8 mouse cellular contexts compared by ENCODE assay signal in the genomic region with DNA sequence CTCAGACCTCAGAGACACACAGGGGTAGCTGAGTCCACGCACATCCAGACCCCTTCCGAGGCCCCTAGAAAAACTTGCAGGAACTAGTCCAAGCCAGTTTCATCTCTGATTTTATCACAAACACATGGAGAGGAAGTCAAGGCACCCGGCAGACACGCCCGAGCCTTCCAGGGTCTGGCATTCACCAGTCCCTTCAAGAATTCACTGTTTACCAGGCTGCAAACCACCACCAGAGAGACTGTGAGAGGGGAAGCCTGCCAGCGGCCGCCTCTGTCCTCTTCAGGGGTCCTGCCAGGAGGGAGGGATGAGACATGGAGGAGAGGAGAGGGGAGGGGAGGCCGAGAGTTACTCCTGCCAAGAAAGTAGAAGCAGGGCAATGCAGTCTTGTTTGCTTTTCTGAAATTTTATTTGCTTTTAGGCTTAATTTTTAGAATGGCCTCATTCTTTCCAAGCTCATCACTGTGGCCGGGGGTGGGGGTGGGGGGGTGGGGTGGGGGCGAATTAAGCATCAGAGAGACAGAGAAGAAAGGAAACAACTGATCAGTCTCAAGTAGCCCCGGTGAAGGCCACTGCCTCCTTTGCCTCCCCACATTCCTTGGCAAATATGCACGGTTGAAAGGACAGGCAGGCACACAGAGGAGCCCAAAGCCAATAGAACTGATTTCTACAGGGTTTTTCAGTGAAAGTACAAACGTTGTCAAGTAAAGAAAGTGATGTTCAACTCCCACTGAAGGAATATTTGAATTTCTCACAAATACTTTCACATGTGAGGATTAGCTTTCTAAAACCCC. TPM values are rescaled to one million over a fixed set of nuclear protein-coding genes. Genes with fewer than 3 reads are reported as not detected.
A peak's percentile ranks its signal among the peaks of the same experiment; 100 is the strongest.
DNase-seq lines count a peak whose midpoint lies in the region; ATAC-seq lines count a peak whose summit lies in the region.

No protein-coding gene starts in this region.

- no peaks in the 10 kb centered on the region for H3K36me3 ChIP-seq in embryonic facial prominence, embryonic 12.5 days
- no peaks in the 10 kb centered on the region for H3K36me3 ChIP-seq in liver, embryonic 12.5 days
- H3K36me3 ChIP-seq in neural tube, embryonic 14.5 days (ENCODE audit: control insufficient read depth, insufficient read depth, low read length) = no peaks in the 10 kb centered on the region

- DNase-seq in thymus, postnatal 4 days = peak; percentile 27
- no peak for DNase-seq in thymus, postnatal 25 days
- DNase-seq in heart, postnatal 4 days = peak; percentile 49
- DNase-seq in left cerebral cortex, postnatal 14 days (ENCODE audit: low spot score in 2 of 2) = no peak

- H3K4me3 ChIP-seq in embryonic facial prominence, embryonic 12.5 days = peak overlapping the region; percentile 4; the same call in 1 of the 2 replicates
- no peak overlapping the region for H3K4me3 ChIP-seq in liver, embryonic 12.5 days
- H3K4me3 ChIP-seq in neural tube, embryonic 14.5 days (ENCODE audit: low read depth, low read length) = no peak overlapping the region

- ATAC-seq in embryonic facial prominence, embryonic 12.5 days (ENCODE audit: insufficient number of reproducible peaks, insufficient read depth, low FRiP score, low TSS enrichment) = peak; percentile 79
- peak; percentile 57 for ATAC-seq in liver, embryonic 12.5 days
- ATAC-seq in neural tube, embryonic 14.5 days (ENCODE audit: low read depth) = peak; percentile 80
- ATAC-seq in megakaryocyte, adult 5-6 weeks (ENCODE audit: poor library complexity, severe bottlenecking) = no peak; the same call in 1 of the 2 replicates

- no peak overlapping the region for H3K9ac ChIP-seq in embryonic facial prominence, embryonic 12.5 days
- H3K9ac ChIP-seq in liver, embryonic 12.5 days = peak overlapping the region; percentile 28; the same call in 1 of the 2 replicates
- 0 out of 2 replicates have a peak overlapping the region, but pooled peaks have one; percentile 2 for H3K9ac ChIP-seq in neural tube, embryonic 14.5 days (replicated peaks; ENCODE audit: low read depth, low read length)

- intact Hi-C loops in left cerebral cortex, postnatal 14 days (cut with DNase I) = no loop called here

- peak overlapping the region; percentile 94 for H3K27ac ChIP-seq in embryonic facial prominence, embryonic 12.5 days
- peak overlapping the region; percentile 41 for H3K27ac ChIP-seq in liver, embryonic 12.5 days
- H3K27ac ChIP-seq in neural tube, embryonic 14.5 days (ENCODE audit: low read depth, low read length) = peak overlapping the region; percentile 52

- WGBS in embryonic facial prominence, embryonic 12.5 days = under 1% methylated on average over 13 of the region's 13 CpGs
- WGBS in liver, embryonic 12.5 days (ENCODE audit: insufficient replicate concordance) = 14% methylated on average over 13 of the region's 13 CpGs
- 7% methylated on average over 13 of the region's 13 CpGs for WGBS in neural tube, embryonic 14.5 days

- peaks cover 46% of the 10 kb centered on the region for H3K4me1 ChIP-seq in embryonic facial prominence, embryonic 12.5 days
- H3K4me1 ChIP-seq in liver, embryonic 12.5 days = peaks cover 38% of the 10 kb centered on the region
- peaks cover 5% of the 10 kb centered on the region; the same call in 1 of the 2 replicates for H3K4me1 ChIP-seq in neural tube, embryonic 14.5 days (ENCODE audit: control insufficient read depth, insufficient read depth, low read length)

- no peaks in the 10 kb centered on the region for H3K27me3 ChIP-seq in embryonic facial prominence, embryonic 12.5 days
- H3K27me3 ChIP-seq in liver, embryonic 12.5 days (replicated peaks) = no peaks in the 10 kb centered on the region
- H3K27me3 ChIP-seq in neural tube, embryonic 14.5 days (ENCODE audit: control insufficient read depth, insufficient read depth, low read length) = no peaks in the 10 kb centered on the region

- peak overlapping the region; percentile 31 for H3K4me2 ChIP-seq in embryonic facial prominence, embryonic 12.5 days (replicated peaks)
- H3K4me2 ChIP-seq in liver, embryonic 12.5 days = peak overlapping the region; percentile 40
- peak overlapping the region; percentile 9; the same call in 1 of the 2 replicates for H3K4me2 ChIP-seq in neural tube, embryonic 14.5 days (ENCODE audit: low read depth, low read length)

- H3K9me3 ChIP-seq in embryonic facial prominence, embryonic 12.5 days = no peaks in the 10 kb centered on the region
- no peaks in the 10 kb centered on the region for H3K9me3 ChIP-seq in liver, embryonic 12.5 days (replicated peaks)
- no peaks in the 10 kb centered on the region for H3K9me3 ChIP-seq in neural tube, embryonic 14.5 days (ENCODE audit: control insufficient read depth, low read length)

RNA-seq across cellular contexts. Expression of a gene that starts 43.1 kb away (rescaled TPM):
- polyA plus RNA-seq in embryonic facial prominence, embryonic 12.5 days (2016; fragmentation: Nextera tagmentation; extraction: Ambion mirVana) = 896 and 941 TPM in 2 replicates
- 100 to 1,000 TPM; 162 to 167 TPM for total RNA-seq in heart, postnatal 4 days (2021)
- 138 and 143 TPM in 2 replicates for polyA plus RNA-seq in liver, embryonic 12.5 days (2016; fragmentation: Nextera tagmentation; extraction: Ambion mirVana)
- polyA plus RNA-seq in neural tube, embryonic 14.5 days (2014; fragmentation: Nextera tagmentation; extraction: Ambion mirVana) = 409 and 500 TPM in 2 replicates
- total RNA-seq in left cerebral cortex, postnatal 14 days (2021) = 10 to 100 TPM; 65.0 to 67.9 TPM
- total RNA-seq in megakaryocyte, adult 5-6 weeks (2015) = 14.5 and 19.5 TPM in 2 replicates
- 11.3 and 13.3 TPM in 2 replicates for total RNA-seq in megakaryocyte, adult 5-6 weeks (2017)

Comparison
In these comparisons a context has a peak if more than half of its experiments do, and no peak if none do; other contexts are left out.
1. DNase-seq: peak in thymus, postnatal 4 days (single experiment) and heart, postnatal 4 days (single experiment); none in thymus, postnatal 25 days (single experiment) and left cerebral cortex, postnatal 14 days (0 of 2).
2. H3K27ac ChIP-seq: peak in every context shown above with its lines; median percentile 94 in embryonic facial prominence, embryonic 12.5 days; 52 in neural tube, embryonic 14.5 days; 41 in liver, embryonic 12.5 days.
3. Peak in every context shown above with its lines, with median percentiles within 50 percentile points of each other: H3K4me2 ChIP-seq.